Mouse (Mus musculus) liver, adult 2 months (tissue): ENCODE results near the gene Wdr45.

Experiments
- CTCF ChIP-seq: fragments of 200-500 bp; IDR thresholded peaks from 2 replicates; pipeline ENCODE4 v1.5.1; 2011; ENCODE audit warnings: low read depth, low read length, control low read depth
- POLR2A ChIP-seq: fragments of 200-500 bp; IDR thresholded peaks from 2 replicates; pipeline ENCODE4 v1.6.1; 2011; ENCODE audit warnings: low read length, control low read depth; ENCODE audit not compliant: insufficient read depth; ENCODE audit errors: extremely low read depth

DNA sequence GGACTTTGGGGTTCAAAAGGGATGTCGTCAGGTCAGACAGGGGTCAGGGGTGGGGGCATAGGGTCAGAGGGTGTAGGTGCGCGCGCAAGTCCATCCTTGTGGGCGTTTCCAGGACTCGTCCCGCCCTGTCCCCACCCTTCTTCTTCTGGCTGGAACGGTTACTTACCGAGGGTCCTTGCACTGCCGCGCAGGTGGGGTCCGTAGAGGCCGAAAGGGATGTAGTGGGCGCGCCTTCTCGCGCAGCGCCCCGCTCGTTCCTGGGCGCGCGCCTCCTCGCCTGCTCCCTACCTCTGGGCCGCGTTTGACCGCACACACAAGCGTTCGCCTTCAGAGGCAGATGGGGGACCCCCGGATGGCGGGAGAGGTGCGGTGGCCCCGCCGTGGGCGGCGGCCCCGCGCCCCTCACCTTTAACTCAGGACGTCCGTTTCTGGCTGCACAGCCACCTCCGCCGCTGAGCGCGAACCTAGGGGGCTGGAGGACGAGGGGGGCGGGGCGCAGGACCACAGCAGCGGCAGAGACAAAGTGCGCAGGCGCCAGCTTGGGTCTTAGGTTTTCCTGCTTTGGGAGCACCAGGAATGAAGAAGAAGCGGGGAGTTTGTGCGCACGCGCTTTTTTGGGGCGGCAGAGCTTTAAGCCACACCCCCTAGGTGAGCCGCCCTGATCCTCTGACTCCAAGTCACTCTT lies 36.4 kb downstream of the Wdr45 start, which contains the start of gene Ccdc120:
- TF ChIP-seq POLR2A = no peak
- TF ChIP-seq CTCF = no peak
